Mouse (Mus musculus): ENCODE results near the gene Slc7a12. TPM values are rescaled to one million over a fixed set of nuclear protein-coding genes. Genes with fewer than 3 reads are reported as not detected.

Slc7a12 gene
- total RNA-seq (2021) = not detected
- long read RNA-seq, experiment 1 = 0 reads
- long read RNA-seq, experiment 2 = 0 reads

DNA sequence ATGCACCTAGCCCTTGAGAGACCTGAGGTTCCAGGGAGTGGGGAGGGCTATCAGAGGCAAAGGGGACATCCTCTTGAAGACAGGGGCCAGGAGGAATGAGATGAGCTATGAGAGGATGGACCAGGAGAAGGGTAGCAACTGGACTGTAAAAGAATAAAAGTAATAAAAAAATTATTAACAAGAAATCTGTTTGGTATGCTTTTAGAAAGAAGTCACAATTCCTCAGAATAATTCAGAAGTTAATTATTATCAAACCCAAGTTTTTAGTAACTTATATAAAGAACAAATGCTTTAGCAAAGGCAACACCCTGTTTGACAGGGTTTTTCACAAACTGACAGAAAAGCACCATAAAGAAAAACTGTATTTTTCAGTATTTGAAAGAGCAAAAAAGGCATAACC lies at the start of gene Slc7a12:
Slc7a12 (plus strand) TSS at position 301 of the 400 bp plus-strand sequence.
- no peak for TF ChIP-seq CTCF (conservative IDR thresholded peaks at IDR 0.05)
- Histone ChIP-seq H3K27ac (no peak within 1 kb of the TSS), H3K4me3 (no peak within 1 kb of the TSS)
- DNase-seq (ENCODE audit: low spot score in 2 of 2) = no peak

DNA sequence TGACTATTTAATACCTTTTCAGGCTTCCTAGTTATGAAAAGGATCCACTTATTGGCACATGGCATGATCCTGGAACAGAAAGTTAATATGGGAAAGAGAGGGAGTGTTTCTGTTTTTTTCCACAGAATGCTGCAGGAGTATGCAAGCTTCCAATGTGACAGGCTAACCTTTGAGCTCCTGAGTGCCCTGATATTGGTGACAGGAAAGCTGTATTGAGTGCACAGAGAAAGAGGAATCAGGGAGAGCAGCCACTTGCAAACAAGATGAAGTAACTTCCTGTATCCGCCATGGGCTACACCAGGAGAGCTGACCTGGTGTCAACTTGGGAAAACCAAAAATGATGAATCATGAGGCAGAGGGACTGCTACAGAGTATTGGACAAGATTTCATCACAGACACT lies 48.1 kb upstream of the Slc7a12 start:
- TF ChIP-seq CTCF (conservative IDR thresholded peaks at IDR 0.05) = no peak
- Histone ChIP-seq H3K4me3 (no peak overlapping the region), H3K27ac (no peak overlapping the region)
- DNase-seq (ENCODE audit: low spot score in 2 of 2) = no peak

DNA sequence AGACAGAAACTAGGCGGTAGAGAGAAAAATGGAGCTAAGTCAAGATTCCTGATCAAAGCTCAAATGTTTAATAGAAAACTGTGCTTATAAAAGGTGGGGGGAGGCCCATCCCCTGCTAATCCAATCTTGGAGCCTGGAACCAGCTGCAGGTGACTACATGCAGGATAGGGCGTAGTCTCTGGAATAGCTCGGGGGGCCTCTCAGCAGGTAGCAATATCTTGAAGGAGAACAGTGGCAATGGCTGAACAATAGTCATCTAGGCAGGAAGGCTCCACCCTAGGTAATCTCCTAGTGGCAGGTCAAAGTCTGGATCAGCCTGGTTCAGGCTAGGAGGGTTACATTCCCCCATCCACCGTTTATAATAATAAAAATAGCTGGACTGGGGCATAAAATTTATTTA lies 34.5 kb upstream of the Slc7a12 start:
- no peak for TF ChIP-seq CTCF (conservative IDR thresholded peaks at IDR 0.05)
- no peak overlapping the region for H3K4me3 ChIP-seq
- no peak for DNase-seq (ENCODE audit: low spot score in 2 of 2)
- no peak overlapping the region for H3K27ac ChIP-seq

DNA sequence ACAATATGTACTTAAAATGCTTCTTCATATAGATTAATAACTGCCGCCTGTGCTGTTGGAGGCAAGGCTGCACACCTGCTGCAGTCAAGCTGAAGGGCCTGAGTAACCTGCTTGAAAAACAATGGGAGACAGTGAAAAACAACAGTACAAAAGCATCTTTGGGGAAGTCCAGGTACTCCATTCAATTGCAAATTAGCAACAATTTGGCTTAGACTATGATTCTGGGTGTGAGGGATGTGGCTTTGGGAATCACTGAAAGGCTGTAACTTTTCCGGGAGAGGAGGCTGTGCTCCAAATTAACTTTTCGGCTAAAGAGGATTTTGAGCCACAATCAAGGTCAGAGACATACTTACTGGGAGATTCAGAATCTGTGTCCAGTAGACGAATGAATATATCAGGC lies 33.8 kb upstream of the Slc7a12 start:
- no peak for TF ChIP-seq CTCF (conservative IDR thresholded peaks at IDR 0.05)
- H3K27ac ChIP-seq = no peak overlapping the region
- H3K4me3 ChIP-seq = no peak overlapping the region
- DNase-seq (ENCODE audit: low spot score in 2 of 2) = no peak

Other genes with a start within 250 kb of the Slc7a12 start
- gene 1810022K09Rik, start 130.6 kb downstream of the Slc7a12 start, total RNA-seq (2021) = 10 to 100 TPM; 82.3 to 83.9 TPM
- under 1 TPM; 0.54 to 0.97 TPM for gene Car13, start 161.0 kb downstream of the Slc7a12 start, total RNA-seq (2021)